Mouse (Mus musculus): ENCODE data around the gene Irf4.
A peak's percentile ranks its signal among the peaks of the same experiment; 100 is the strongest.

Irf4 gene

GRCm38 (mm10) chr13:30749021-30749556 lies at the start of gene Irf4:
TSS of gene Irf4 (plus strand) at chr13:30749226.
- no peaks in the 10 kb centered on the region for H3K27me3 ChIP-seq (ENCODE audit: control insufficient read depth, insufficient read depth, low read length, poor library complexity, severe bottlenecking)
- peaks cover 18% of the 10 kb centered on the region for H3K36me3 ChIP-seq (ENCODE audit: control insufficient read depth, insufficient read depth, low read length, poor library complexity, severe bottlenecking)
- DNase-seq (ENCODE audit: low read depth, low spot score), result peak; percentile 95

- no peak for DNase-seq (ENCODE audit: low read depth, low spot score)
- peaks cover 2% of the 10 kb centered on the region; the same call in 1 of the 2 replicates for H3K36me3 ChIP-seq (ENCODE audit: control insufficient read depth, insufficient read depth, low read length, poor library complexity, severe bottlenecking)
Observed at GRCm38 (mm10) chr13:30702695-30703094, 46.3 kb upstream of the Irf4 start.

GRCm38 (mm10) chr13:30704246-30705095 lies 44.6 kb upstream of the Irf4 start:
- no peak for DNase-seq (ENCODE audit: low read depth, low spot score)
- no peaks in the 10 kb centered on the region for H3K27me3 ChIP-seq (ENCODE audit: control insufficient read depth, insufficient read depth, low read length, poor library complexity, severe bottlenecking)
- peaks cover 2% of the 10 kb centered on the region; the same call in 1 of the 2 replicates for H3K36me3 ChIP-seq (ENCODE audit: control insufficient read depth, insufficient read depth, low read length, poor library complexity, severe bottlenecking)

More at GRCm38 (mm10) chr13:30702695-30703094, 46.3 kb upstream of the Irf4 start:
- no peaks in the 10 kb centered on the region for H3K27me3 ChIP-seq (ENCODE audit: control insufficient read depth, insufficient read depth, low read length, poor library complexity, severe bottlenecking)

GRCm38 (mm10) chr13:30711066-30711465 lies 38.0 kb upstream of the Irf4 start:
- no peak for DNase-seq (ENCODE audit: low read depth, low spot score)
- H3K27me3 ChIP-seq (ENCODE audit: control insufficient read depth, insufficient read depth, low read length, poor library complexity, severe bottlenecking), result no peaks in the 10 kb centered on the region

GRCm38 (mm10) chr13:30711711-30712110 lies 37.3 kb upstream of the Irf4 start:
- Histone ChIP-seq H3K36me3 (ENCODE audit: control insufficient read depth, insufficient read depth, low read length, poor library complexity, severe bottlenecking) (peaks cover under 1% of the 10 kb centered on the region), H3K27me3 (ENCODE audit: control insufficient read depth, insufficient read depth, low read length, poor library complexity, severe bottlenecking) (no peaks in the 10 kb centered on the region)
- DNase-seq (ENCODE audit: low read depth, low spot score), result no peak

More at GRCm38 (mm10) chr13:30711066-30711465, 38.0 kb upstream of the Irf4 start:
- H3K36me3 ChIP-seq (ENCODE audit: control insufficient read depth, insufficient read depth, low read length, poor library complexity, severe bottlenecking), result peaks cover 2% of the 10 kb centered on the region

- Histone ChIP-seq H3K27me3 (ENCODE audit: control insufficient read depth, insufficient read depth, low read length, poor library complexity, severe bottlenecking) (no peaks in the 10 kb centered on the region), H3K36me3 (ENCODE audit: control insufficient read depth, insufficient read depth, low read length, poor library complexity, severe bottlenecking) (no peaks in the 10 kb centered on the region; the same call in 1 of the 2 replicates)
- DNase-seq (ENCODE audit: low read depth, low spot score), result no peak
Observed at GRCm38 (mm10) chr13:30712280-30712679, 36.7 kb upstream of the Irf4 start.

- no peaks in the 10 kb centered on the region; the same call in 1 of the 2 replicates for H3K36me3 ChIP-seq (ENCODE audit: control insufficient read depth, insufficient read depth, low read length, poor library complexity, severe bottlenecking)
- H3K27me3 ChIP-seq (ENCODE audit: control insufficient read depth, insufficient read depth, low read length, poor library complexity, severe bottlenecking), result no peaks in the 10 kb centered on the region
- DNase-seq (ENCODE audit: low read depth, low spot score), result no peak
Observed at GRCm38 (mm10) chr13:30713621-30714020, 35.4 kb upstream of the Irf4 start.

GRCm38 (mm10) chr13:30714552-30714951 lies 34.5 kb upstream of the Irf4 start:
- H3K36me3 ChIP-seq (ENCODE audit: control insufficient read depth, insufficient read depth, low read length, poor library complexity, severe bottlenecking), result no peaks in the 10 kb centered on the region; the same call in 1 of the 2 replicates
- DNase-seq (ENCODE audit: low read depth, low spot score), result no peak
- H3K27me3 ChIP-seq (ENCODE audit: control insufficient read depth, insufficient read depth, low read length, poor library complexity, severe bottlenecking), result no peaks in the 10 kb centered on the region

- Histone ChIP-seq H3K27me3 (ENCODE audit: control insufficient read depth, insufficient read depth, low read length, poor library complexity, severe bottlenecking) (no peaks in the 10 kb centered on the region), H3K36me3 (ENCODE audit: control insufficient read depth, insufficient read depth, low read length, poor library complexity, severe bottlenecking) (no peaks in the 10 kb centered on the region; the same call in 1 of the 2 replicates)
- no peak for DNase-seq (ENCODE audit: low read depth, low spot score)
Observed at GRCm38 (mm10) chr13:30715060-30715459, 34.0 kb upstream of the Irf4 start.

GRCm38 (mm10) chr13:30715573-30715972 lies 33.5 kb upstream of the Irf4 start:
- no peak for DNase-seq (ENCODE audit: low read depth, low spot score)
- Histone ChIP-seq H3K27me3 (ENCODE audit: control insufficient read depth, insufficient read depth, low read length, poor library complexity, severe bottlenecking) (no peaks in the 10 kb centered on the region), H3K36me3 (ENCODE audit: control insufficient read depth, insufficient read depth, low read length, poor library complexity, severe bottlenecking) (no peaks in the 10 kb centered on the region; the same call in 1 of the 2 replicates)

- no peak for DNase-seq (ENCODE audit: low read depth, low spot score)
Observed at GRCm38 (mm10) chr13:30716611-30717010, 32.4 kb upstream of the Irf4 start.

GRCm38 (mm10) chr13:30722601-30723000 lies 26.4 kb upstream of the Irf4 start:
- Histone ChIP-seq H3K36me3 (ENCODE audit: control insufficient read depth, insufficient read depth, low read length, poor library complexity, severe bottlenecking) (no peaks in the 10 kb centered on the region), H3K27me3 (ENCODE audit: control insufficient read depth, insufficient read depth, low read length, poor library complexity, severe bottlenecking) (no peaks in the 10 kb centered on the region)
- no peak for DNase-seq (ENCODE audit: low read depth, low spot score)

More at GRCm38 (mm10) chr13:30716611-30717010, 32.4 kb upstream of the Irf4 start:
- no peaks in the 10 kb centered on the region for H3K27me3 ChIP-seq (ENCODE audit: control insufficient read depth, insufficient read depth, low read length, poor library complexity, severe bottlenecking)
- no peaks in the 10 kb centered on the region; the same call in 1 of the 2 replicates for H3K36me3 ChIP-seq (ENCODE audit: control insufficient read depth, insufficient read depth, low read length, poor library complexity, severe bottlenecking)

- H3K27me3 ChIP-seq (ENCODE audit: control insufficient read depth, insufficient read depth, low read length, poor library complexity, severe bottlenecking), result no peaks in the 10 kb centered on the region
- DNase-seq (ENCODE audit: low read depth, low spot score), result no peak
- no peaks in the 10 kb centered on the region for H3K36me3 ChIP-seq (ENCODE audit: control insufficient read depth, insufficient read depth, low read length, poor library complexity, severe bottlenecking)
Observed at GRCm38 (mm10) chr13:30723258-30723657, 25.8 kb upstream of the Irf4 start.

- DNase-seq (ENCODE audit: low read depth, low spot score), result no peak
- Histone ChIP-seq H3K27me3 (ENCODE audit: control insufficient read depth, insufficient read depth, low read length, poor library complexity, severe bottlenecking) (no peaks in the 10 kb centered on the region), H3K36me3 (ENCODE audit: control insufficient read depth, insufficient read depth, low read length, poor library complexity, severe bottlenecking) (no peaks in the 10 kb centered on the region)
Observed at GRCm38 (mm10) chr13:30723858-30724257, 25.2 kb upstream of the Irf4 start.

GRCm38 (mm10) chr13:30724691-30725271 lies 24.2 kb upstream of the Irf4 start:
- Histone ChIP-seq H3K27me3 (ENCODE audit: control insufficient read depth, insufficient read depth, low read length, poor library complexity, severe bottlenecking) (no peaks in the 10 kb centered on the region), H3K36me3 (ENCODE audit: control insufficient read depth, insufficient read depth, low read length, poor library complexity, severe bottlenecking) (no peaks in the 10 kb centered on the region)
- DNase-seq (ENCODE audit: low read depth, low spot score), result no peak

Data from splenic B cell, adult 2 months (primary cell).